Mouse (Mus musculus) cortical plate, adult 2 months (tissue): ENCODE data around the gene Ctdspl.

Experiments used
- CTCF ChIP-seq: fragments of 200-500 bp; IDR thresholded peaks from 2 replicates; pipeline ENCODE4 v1.5.1; 2011; ENCODE audit warnings: mild to moderate bottlenecking, control low read depth, low read length; ENCODE audit not compliant: insufficient read depth; ENCODE audit errors: extremely low read depth
- POLR2A ChIP-seq: fragments of 200-500 bp; IDR thresholded peaks from 2 replicates; pipeline ENCODE4 v1.6.1; 2011; ENCODE audit warnings: mild to moderate bottlenecking, low read length, control low read depth; ENCODE audit not compliant: insufficient read depth; ENCODE audit errors: extremely low read depth

- TF ChIP-seq POLR2A (no peak), CTCF (no peak)
Observed at GRCm38 (mm10) chr9:118991750-118992585, 65.7 kb downstream of the Ctdspl start.
